Mouse (Mus musculus) forebrain, postnatal 0 days (tissue): ENCODE results near the gene Nos2. TPM values are rescaled to one million over a fixed set of nuclear protein-coding genes. Genes with fewer than 3 reads are reported as not detected.

Experiments used
- ATAC-seq: fragments of 200-750 bp; cut with Nextera tagmentation; 2 replicates; pipeline ENCODE4 v1.8.0; 2017; ENCODE audit warnings: mild to moderate bottlenecking, moderate library complexity
- DNase-seq: peaks from one replicate; pipeline ENCODE4 v3.0.0-alpha.2; 2015
- H3K27ac ChIP-seq: fragments of 300-500 bp; sonication (generic); 2 replicates; pipeline ENCODE4 v1.5.1; 2014; ENCODE audit warnings: low read depth, mild to moderate bottlenecking, antibody characterized with exemption, low read length, moderate library complexity, mixed read lengths
- H3K27me3 ChIP-seq: fragments of 300-500 bp; sonication (generic); 2 replicates; pipeline ENCODE4 v1.6.1; 2014; ENCODE audit warnings: mild to moderate bottlenecking, low read length, mixed read lengths; ENCODE audit not compliant: insufficient read depth
- H3K36me3 ChIP-seq: fragments of 300-500 bp; sonication (generic); 2 replicates; pipeline ENCODE4 v1.6.1; 2014; ENCODE audit warnings: mild to moderate bottlenecking, moderate library complexity; ENCODE audit not compliant: insufficient read depth
- H3K4me1 ChIP-seq: fragments of 300-500 bp; sonication (generic); 2 replicates; pipeline ENCODE4 v1.6.1; 2014; ENCODE audit warnings: antibody characterized with exemption; ENCODE audit not compliant: insufficient read depth
- H3K4me2 ChIP-seq: fragments of 300-500 bp; sonication (generic); 2 replicates; pipeline ENCODE4 v1.6.1; 2014; ENCODE audit warnings: low read depth, mild to moderate bottlenecking, moderate library complexity
- H3K4me3 ChIP-seq: fragments of 300-500 bp; sonication (generic); 2 replicates; pipeline ENCODE4 v1.5.1; 2014; ENCODE audit warnings: low read depth, low read length, mixed read lengths
- H3K9ac ChIP-seq: fragments of 300-500 bp; sonication (generic); 2 replicates; pipeline ENCODE4 v1.6.1; 2014; ENCODE audit warnings: mild to moderate bottlenecking
- H3K9me3 ChIP-seq: fragments of 300-500 bp; sonication (generic); 2 replicates; pipeline ENCODE4 v1.6.1; 2016; ENCODE audit warnings: low read length
- CTCF ChIP-seq: sonication (generic); IDR thresholded peaks from 2 replicates; pipeline ENCODE4 v1.5.1; 2016; ENCODE audit warnings: antibody characterized with exemption, control low read depth, low read depth
- WGBS: fragments of 180-500 bp; shearing (Covaris S2); extraction: QIAGEN DNeasy Blood & Tissue Kit; methylation state at CpG from one replicate; pipeline ENCODE4 v1.1.7; 2014; 5-methylcytosine and 5-hydroxymethylcytosine counted together
- polyA plus RNA-seq: library from polyadenylated mRNA; unstranded; fragments of >200 nt; fragmentation: Nextera tagmentation; extraction: Ambion mirVana; gene quantifications from 2 replicates; pipeline ENCODE4 v1.2.1, GENCODE M21; 2015
- total RNA-seq: library from RNA; depleted of rRNA; stranded (reverse); fragments of >200 nt; gene quantifications from 2 replicates; pipeline ENCODE4 v1.2.3, GENCODE M21; 2014

Nos2 gene
- total and polyA plus RNA-seq, 2 experiments from 2014 or later, result 0.24 to 0.51 TPM

DNA sequence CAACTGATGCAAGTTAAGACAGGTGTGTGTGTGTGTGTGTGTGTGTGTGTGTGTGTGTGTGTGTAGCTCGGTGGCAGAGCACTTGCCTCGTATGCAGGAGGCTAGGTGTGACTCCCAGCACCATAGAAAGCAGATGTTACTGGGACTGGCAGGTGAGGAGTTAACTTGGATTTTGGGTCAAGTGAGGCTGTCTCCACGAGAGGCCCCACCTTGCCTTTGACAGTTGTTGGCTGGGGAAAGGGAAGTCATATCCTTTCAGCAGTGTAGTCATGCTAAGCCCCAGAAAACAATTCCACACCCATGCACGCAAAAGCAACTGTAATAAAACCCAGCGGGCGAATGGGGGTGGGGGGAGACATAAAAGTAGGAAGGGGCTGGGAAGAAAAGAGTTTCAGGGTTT lies 51.7 kb downstream of the Nos2 start:
- Histone ChIP-seq H3K27me3 (no peaks in the 10 kb centered on the region), H3K4me2 (no peak overlapping the region), H3K27ac (no peak overlapping the region), H3K9ac (no peak overlapping the region), H3K4me3 (no peak overlapping the region), H3K4me1 (no peaks in the 10 kb centered on the region), H3K36me3 (no peaks in the 10 kb centered on the region), H3K9me3 (no peaks in the 10 kb centered on the region)
- TF ChIP-seq CTCF, result no peak
- 57% methylated on average over 6 of the region's 6 CpGs for WGBS
- ATAC-seq (no peak), DNase-seq (no peak)

DNA sequence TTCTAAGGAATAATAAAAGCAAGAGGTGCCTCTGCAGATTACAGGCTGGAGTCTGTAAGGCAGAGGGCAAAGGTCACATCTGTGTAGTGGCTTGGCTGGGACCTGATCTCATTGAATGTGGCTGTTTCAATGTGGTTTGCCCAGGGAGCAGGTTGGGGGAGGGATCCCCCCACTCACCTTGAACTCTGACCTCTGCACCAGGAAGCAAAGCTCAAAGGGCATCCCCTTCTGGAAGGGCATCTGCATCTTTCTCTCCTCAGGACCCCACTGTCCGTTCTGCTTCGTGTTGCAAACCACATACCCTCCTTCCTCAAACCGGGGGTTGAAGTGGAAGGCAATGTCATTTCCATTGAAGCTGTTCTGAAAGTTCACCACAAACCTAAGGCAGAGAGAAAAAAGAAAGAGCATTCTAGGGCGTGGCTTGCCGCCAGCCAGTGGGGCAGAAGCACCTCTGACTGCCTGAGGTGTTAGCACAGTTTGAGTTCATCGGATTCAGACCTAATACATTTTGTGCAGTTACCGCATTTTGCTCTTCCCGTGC lies 52.3 kb downstream of the Nos2 start:
- WGBS, result 67% methylated on average over 8 of the region's 8 CpGs
- no peak for DNase-seq
- H3K27me3 ChIP-seq, result no peaks in the 10 kb centered on the region
- no peaks in the 10 kb centered on the region for H3K36me3 ChIP-seq
- no peak overlapping the region for H3K4me3 ChIP-seq
- H3K27ac ChIP-seq, result no peak overlapping the region
- H3K4me2 ChIP-seq, result no peak overlapping the region
- TF ChIP-seq CTCF, result no peak
- H3K9ac ChIP-seq, result no peak overlapping the region
- no peaks in the 10 kb centered on the region for H3K9me3 ChIP-seq
- no peaks in the 10 kb centered on the region for H3K4me1 ChIP-seq
- no peak for ATAC-seq

DNA sequence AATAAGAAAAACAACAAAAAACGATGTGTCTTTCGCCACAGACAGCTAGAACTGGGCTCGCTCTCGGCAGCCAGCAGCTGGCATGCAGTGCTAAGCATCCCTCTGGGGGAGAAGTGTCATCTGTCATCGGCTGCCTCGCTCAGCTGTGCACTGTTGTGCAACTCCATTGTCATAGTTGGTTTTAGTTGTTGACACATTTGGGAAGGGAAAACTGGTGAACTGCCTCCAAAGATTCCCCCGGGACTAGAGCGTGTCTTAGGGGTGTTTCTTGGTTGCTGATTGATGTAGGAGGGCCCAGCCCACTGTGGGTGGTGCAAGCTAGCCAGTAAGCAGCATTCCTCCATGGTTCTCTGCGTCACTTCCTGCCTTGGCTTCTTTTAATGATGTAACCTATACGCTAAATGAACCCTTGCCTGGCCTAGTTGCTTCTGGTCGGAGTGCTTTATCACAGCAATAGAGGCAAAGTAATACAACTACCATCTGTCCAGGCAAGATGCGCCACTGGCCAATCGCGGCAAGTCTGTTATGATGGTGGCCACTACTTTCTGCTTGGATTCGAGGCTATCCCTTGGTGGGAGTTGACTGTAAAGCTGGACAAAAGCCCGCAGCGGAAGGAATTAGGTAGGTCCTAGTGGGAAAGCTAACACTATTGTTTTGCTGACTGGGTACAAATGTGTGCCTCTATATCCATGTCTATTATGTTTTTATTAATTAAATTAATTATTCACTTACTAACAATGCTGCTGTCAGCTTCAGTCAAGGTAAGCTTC lies 53.0 kb downstream of the Nos2 start:
- WGBS, result 66% methylated on average over 17 of the region's 17 CpGs
- H3K27ac ChIP-seq, result no peak overlapping the region
- no peak overlapping the region for H3K9ac ChIP-seq
- no peaks in the 10 kb centered on the region for H3K4me1 ChIP-seq
- no peak for TF ChIP-seq CTCF
- H3K36me3 ChIP-seq, result no peaks in the 10 kb centered on the region
- H3K4me2 ChIP-seq, result no peak overlapping the region
- no peak overlapping the region for H3K4me3 ChIP-seq
- peak; percentile 41 for DNase-seq
- no peaks in the 10 kb centered on the region for H3K9me3 ChIP-seq
- no peaks in the 10 kb centered on the region for H3K27me3 ChIP-seq
- peak; percentile 36; the same call in 1 of the 2 replicates for ATAC-seq

DNA sequence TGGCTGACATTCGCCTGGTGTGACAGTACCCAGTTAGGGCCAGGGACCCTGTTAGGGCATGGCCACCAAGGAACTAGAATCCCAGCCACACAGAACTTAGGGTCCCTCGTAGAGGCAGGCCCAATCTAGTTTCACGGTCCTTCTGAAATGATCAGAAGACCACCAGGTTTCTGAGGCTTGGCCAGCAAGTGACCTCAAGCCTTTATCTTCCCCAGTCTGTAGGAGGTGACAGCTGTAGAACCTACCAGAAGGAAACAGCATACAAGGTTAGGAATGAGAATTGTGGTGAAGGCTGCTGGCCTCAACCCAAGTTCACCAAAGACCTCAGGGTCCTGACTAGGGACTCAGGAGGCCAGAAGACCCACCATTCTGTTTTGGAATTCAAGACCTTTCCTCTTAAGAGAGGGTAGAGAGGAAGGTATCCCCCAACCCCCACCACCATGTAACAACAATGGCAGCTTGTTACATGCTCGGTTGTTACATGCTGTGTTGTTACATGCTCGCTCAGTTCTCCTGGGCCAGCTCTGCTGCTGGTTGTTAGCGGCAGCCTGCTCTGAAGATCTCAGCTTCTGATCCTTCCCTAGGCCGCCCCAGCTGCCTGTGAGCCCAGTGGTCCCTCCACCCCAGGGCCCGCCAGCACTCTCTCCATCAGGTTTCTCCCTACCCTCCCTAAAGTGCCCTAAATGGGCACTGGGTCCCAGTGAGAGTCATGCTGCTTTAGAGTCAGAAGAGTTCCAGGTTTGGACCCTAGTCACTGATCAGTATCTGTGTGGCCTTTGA lies 56.3 kb downstream of the Nos2 start:
- H3K4me1 ChIP-seq, result no peaks in the 10 kb centered on the region
- H3K9ac ChIP-seq, result no peak overlapping the region
- H3K4me2 ChIP-seq, result no peak overlapping the region
- ATAC-seq (no peak), DNase-seq (no peak)
- H3K4me3 ChIP-seq, result no peak overlapping the region
- no peak overlapping the region for H3K27ac ChIP-seq
- no peaks in the 10 kb centered on the region for H3K36me3 ChIP-seq
- 79% methylated on average over 8 of the region's 8 CpGs for WGBS
- no peaks in the 10 kb centered on the region for H3K27me3 ChIP-seq
- no peak for TF ChIP-seq CTCF
- no peaks in the 10 kb centered on the region for H3K9me3 ChIP-seq

DNA sequence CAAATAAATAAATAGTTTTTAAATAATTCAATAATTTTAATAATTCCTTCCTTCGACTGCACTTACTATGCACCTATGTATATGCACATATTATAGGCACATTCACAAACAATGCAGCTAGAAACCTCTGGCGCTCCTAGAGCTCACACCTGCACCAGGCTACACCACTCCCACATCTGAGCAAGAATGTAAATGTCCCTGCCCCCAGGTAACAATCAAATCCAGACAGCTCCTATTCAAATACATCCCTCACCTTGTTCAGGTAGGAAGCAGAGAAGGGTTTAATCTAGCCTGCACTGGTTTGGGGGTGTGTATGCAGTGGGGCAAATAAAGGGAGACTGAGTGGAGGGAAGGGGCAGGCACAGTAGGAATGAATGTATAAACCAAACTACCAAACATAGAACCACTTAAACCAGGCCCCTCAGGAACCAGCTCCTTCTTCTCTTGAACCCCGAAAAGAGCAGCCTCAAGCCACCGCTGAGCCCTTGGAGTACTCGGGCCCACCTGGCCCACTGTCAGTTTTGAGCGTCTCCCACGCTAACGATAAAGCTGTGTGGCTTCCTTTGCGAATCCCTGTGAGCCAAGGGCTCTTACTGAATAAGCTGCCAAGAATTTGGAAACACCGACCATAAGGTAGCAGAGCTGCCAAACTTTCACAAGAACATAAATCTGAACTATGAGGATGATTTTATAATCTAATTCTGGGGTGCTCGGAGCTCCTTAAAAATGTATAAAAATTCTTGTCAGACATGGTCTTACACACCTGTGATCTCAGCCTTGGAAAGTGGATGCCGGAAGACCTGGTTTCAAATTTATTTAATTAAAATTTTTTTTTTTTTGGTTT lies 57.8 kb downstream of the Nos2 start:
- Histone ChIP-seq H3K4me2 (no peak overlapping the region), H3K4me1 (no peaks in the 10 kb centered on the region), H3K27me3 (no peaks in the 10 kb centered on the region), H3K9ac (no peak overlapping the region), H3K4me3 (no peak overlapping the region), H3K9me3 (no peaks in the 10 kb centered on the region), H3K27ac (no peak overlapping the region), H3K36me3 (no peaks in the 10 kb centered on the region)
- DNase-seq (peak; percentile 38), ATAC-seq (no peak)
- no peak for TF ChIP-seq CTCF
- 64% methylated on average over 12 of the region's 12 CpGs for WGBS

DNA sequence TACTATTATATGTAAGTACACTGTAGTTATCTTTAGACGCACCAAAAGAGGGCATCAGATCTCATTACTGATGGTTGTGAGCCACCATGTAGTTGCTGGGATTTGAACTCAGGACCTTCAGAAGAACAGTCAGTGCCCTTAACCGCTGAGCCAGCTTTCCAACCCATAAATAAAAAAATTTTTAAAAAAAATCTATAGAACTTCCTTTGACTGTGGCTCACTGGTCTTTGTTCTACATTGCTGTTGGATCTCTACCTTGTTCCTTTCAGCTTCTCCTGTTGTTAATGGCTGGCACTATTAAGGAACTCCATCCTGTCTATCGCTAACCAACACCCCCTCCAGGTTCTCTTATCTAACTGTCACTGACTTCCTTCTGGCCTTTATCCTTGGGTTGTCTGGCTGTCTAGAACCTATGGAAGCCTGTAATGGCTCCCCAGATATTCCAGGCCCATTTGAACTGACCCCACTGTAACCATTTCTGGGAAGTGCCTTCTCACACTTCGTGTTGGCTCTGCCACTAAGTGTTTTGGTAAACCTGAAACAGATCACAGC lies 59.6 kb downstream of the Nos2 start:
- H3K36me3 ChIP-seq, result no peaks in the 10 kb centered on the region
- no peak overlapping the region for H3K4me3 ChIP-seq
- TF ChIP-seq CTCF, result no peak
- H3K27ac ChIP-seq, result no peak overlapping the region
- no peak overlapping the region for H3K9ac ChIP-seq
- H3K4me1 ChIP-seq, result no peaks in the 10 kb centered on the region
- WGBS, result 86% methylated on average over 4 of the region's 4 CpGs
- DNase-seq (no peak), ATAC-seq (no peak)
- no peaks in the 10 kb centered on the region for H3K9me3 ChIP-seq
- H3K4me2 ChIP-seq, result no peak overlapping the region
- no peaks in the 10 kb centered on the region for H3K27me3 ChIP-seq
